Mouse (Mus musculus) frontal cortex, adult (tissue): ENCODE data around the gene Zfp609.
"Not testable (repeated sequence)": the region's sequence is repeated elsewhere in the genome, so short reads cannot be mapped to it uniquely, and the experiment has no call there.

Experiments used
- ATAC-seq: cut with Nextera tagmentation; 2 replicates; pipeline ENCODE4 v1.9.2; 2017; ENCODE audit warnings: mild to moderate bottlenecking, moderate library complexity, mixed read lengths; ENCODE audit not compliant: low TSS enrichment

Gene Zfp609

DNA sequence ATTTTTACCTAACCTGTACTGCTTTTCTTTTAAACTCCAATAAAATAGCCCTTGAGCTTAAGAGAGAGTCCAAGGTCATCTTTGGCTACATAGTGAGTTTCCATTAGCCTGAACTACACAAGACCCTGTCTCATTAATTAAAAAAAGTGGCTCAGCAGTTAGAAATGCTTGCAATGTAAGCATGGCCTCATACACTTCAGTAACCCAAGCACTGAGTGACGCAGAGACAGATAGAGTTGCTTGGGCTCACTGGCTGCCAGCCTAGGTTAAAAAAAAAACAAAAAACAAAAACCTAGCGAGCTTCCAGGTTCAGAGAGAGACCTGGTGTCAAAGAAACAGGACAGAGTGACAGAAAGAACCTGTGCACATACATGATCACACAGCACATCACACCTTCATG lies 14.5 kb downstream of the Zfp609 start:
- no peak for ATAC-seq

DNA sequence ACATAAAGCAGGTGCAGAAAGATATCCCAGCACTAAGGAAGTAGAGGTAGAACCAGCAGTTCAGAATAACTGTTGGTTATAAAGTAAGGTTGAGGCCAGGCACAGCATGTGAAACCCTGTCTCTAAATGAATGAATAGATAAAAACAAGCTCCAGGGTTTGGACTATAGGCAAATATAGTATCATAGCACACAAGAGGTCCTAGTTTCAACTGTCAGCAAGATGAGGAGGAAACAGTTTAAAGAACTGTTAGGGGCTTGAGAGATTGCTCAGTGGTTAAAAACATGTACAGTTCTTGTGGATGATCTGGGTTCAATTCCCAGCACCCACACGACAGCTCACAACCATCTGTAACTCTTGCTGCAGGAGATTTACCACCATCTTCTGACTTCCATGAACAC lies 15.6 kb downstream of the Zfp609 start:
- no peak for ATAC-seq

DNA sequence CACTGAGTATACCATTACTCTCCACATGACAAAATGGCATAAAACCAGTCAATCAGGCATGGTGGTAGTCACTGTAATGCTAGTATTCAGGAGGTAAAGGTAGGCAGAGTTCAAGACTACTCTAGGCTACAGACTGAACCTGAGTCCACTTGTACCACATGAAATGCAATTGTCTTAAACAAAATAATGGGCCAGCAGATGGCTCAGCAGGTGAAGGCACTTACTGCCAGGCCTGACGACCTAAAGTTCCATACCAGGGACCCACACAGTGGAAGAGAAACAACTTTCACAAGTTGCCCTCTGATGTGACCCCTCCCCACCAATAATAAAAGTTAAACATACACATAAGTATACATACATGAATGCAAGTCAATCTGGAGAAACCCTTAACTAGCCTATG lies 19.5 kb downstream of the Zfp609 start:
- no peak for ATAC-seq

DNA sequence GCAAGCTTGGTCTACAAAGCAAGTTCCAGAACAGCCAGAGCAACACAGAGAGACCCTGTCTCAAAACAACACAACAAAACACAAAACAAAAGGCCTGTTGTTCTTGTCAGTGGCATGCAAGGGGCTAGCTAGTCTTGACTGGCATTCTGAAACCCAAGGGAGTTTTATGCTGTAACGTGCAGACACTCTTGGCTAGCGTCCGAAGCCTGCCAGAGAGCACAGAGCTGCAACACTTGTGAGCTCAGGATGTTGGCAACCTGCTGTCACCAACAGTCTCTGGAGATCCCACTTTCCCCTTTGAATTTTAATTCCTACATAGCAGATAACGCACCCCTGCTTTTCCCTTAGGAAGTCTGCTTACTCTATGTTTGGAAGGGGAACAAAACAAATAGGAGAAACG lies 20.1 kb downstream of the Zfp609 start:
- ATAC-seq: no peak

DNA sequence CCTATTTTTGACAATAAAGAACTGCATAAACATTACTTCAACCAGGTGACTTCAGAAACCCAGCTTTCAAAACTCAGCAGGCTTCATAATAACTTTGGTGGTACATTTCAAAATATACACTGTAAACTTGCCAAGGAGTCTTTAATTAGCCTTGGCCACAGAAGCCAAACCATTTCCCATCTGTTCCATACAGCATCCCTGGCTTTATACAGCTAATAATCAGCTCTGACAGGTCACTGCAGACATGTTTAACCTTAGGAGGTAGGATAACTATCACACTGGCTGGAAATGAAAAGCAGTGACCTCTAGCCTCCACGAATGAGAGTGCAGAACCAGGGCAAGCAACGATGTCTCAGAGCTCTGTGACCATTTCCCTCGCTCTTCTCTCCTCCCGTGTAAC lies 27.6 kb downstream of the Zfp609 start:
- ATAC-seq: no peak

DNA sequence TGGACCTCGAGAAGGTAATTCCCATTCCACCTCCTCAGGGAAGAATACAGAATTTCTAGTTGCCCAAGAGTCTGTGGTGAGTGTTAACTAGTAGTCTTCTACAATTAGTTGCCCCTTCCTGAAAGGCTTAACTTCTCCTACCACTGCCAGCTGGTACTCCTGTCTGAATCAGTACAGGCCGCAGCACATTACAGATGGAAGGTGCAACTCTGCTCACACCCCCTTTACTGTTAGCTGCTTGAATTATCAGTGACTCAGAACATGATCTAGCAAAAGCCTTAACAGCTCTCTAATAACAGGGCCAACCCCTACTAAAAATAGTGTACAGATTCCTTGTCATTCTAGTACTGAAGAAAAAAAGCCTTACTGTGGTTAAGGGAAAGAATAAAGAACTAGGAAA lies 31.7 kb downstream of the Zfp609 start:
- ATAC-seq: no peak

DNA sequence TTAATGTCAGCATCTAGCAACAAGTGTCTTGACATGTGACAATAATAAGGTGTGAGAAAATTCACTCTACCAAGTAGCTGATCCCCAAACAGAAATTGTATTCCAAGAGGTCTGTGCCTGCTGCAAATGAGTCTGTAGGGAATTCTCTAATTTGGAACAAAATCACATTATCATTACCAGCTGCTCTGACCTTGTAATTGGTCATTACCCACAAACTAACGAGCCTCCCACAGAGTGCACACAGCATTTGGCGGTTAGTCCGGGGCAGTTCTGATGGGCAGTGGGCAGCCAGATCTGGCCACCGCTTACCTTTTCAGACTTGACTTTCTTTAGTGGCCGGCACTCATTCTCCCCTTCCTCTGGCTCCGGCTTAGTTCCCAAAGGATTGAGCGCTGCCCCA lies 33.1 kb downstream of the Zfp609 start:
- ATAC-seq: no peak

DNA sequence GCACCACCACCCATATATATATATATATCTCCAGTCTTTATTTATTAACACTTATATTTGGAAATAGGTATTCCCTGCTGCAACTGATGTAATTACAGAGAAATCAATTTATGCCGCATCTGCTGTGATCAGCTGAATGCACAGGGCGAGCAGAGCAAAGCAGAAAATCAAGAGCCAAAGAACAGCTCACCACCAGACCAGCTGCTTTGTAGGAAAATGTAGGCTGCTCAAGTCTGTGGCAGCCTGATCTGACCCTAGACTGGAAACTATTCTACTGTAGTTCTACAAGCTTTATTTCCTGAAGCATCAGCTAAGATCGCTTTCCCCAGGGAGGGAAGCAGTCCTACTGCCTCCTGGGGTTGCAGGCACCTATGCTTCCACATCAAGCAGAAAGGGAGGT lies 33.9 kb downstream of the Zfp609 start:
- peak; percentile 45; the same call in 1 of the 2 replicates for ATAC-seq

DNA sequence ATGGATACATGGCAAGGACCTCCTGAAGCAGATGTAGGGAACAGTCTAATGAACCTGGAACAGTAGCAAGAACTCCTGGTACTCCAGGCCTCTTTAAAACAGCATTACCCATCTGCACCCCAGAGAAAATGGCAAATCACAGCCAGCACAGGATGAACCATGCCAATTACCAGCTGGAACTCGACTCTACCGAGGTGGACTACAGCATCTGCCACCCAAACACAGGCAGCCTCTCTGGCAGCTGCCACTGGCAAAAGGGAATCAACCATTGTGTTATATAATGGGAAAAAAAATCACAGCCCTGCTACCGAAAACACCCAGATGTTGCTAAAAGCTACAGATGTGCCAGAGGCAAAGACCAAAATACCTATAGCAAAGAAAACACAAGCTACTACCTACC lies 34.3 kb downstream of the Zfp609 start:
- ATAC-seq: peak; percentile 64; the same call in 1 of the 2 replicates

DNA sequence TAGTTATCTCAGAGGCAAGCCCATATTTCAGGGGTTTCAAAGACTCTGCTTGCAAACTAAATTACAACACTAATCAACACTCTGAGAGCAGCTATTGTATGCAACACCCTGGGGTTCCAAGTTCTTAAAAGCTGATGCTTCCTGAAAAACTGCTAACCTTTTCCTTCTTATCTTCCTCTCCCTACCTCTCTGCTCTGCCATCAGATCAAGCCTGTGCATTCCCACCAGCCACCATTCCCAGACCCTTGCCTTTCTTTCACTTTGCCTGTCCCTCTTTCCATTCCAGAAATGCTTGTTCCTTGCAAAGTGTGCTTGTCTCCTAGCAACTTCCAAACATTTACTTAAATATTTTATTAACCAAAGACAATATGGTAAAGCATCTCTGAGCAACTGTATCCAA lies 35.5 kb downstream of the Zfp609 start:
- no peak for ATAC-seq

DNA sequence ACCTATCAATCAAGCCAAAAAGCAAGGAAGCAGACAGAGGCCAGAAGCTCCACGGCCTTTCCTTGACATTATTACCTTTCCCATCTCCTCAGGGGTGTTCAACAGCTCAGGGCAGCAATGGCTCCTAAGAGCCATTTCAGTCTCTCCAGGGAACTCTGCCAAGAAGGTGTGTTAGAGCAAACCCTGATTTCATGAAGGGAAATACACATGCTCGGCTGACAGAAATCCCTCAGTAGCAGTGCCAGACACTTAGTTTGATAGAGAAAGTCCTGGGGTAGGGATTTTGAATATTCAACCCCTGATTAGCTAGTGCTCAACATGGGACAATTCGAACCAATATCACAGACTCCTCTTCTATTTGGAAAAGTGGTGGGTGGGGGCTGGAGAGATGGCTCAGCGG lies 36.3 kb downstream of the Zfp609 start:
- ATAC-seq: no peak

DNA sequence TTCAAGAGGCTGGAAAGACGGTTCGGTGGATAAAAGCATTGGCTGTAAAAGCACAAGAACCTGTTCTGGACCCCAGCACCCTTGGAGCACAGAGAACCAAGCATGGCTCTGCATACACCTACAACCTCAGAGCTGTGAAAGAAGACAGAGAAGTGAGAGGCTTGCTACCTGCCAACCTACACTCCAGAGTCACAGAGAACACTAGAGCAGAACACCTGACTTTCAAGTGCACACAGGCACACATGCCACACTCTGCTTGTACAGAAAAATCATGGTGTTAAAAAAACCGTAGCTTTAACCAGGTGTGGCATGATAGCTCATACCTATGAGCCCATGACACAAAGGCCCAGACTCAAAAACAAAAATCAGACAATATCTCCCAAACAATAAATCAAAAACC lies 37.6 kb downstream of the Zfp609 start:
- ATAC-seq: no peak

DNA sequence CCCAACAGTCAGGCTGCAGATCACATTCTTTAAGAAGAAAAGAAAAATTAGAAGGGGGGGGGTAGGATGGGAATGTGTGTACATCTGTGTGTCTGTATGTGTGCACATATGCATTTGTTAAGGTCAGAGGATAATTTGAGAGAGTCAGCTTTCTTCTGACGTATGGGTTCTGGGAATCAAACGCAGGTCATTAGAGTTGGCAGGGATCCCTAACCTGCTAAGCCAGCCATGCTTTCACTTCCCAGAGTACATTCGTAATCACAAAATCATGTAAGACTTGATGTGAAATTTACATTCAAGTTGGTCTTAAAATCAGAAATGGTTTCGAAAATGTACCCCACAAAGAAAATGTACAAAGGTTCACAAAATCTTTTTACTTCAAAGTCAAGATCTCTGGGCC lies 38.8 kb downstream of the Zfp609 start:
- ATAC-seq: no peak

DNA sequence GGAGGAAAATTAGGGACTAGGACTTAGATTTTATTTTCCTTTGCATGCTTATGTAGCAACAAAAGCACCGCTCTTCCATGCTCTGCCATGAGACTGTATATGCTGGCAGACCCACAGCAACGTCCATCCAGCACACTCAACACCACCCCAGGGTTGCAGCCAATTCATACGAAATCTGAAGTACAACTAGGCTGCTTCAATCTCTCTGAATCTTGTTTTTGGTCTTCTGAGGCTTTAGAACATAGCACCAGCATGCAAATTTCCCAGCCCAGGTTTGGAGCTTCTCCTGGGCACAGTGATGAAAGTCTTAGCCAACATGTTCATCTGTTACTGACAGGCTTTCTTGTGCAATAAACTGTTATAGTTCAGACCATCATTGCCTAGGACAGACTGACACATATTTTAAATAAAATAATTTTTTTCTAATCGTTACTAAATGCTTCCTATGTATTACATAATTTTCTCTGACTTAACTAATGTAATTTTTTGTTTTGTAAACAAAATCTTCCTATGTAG lies 39.5 kb downstream of the Zfp609 start:
- ATAC-seq: peak; percentile 20; the same call in 1 of the 2 replicates

DNA sequence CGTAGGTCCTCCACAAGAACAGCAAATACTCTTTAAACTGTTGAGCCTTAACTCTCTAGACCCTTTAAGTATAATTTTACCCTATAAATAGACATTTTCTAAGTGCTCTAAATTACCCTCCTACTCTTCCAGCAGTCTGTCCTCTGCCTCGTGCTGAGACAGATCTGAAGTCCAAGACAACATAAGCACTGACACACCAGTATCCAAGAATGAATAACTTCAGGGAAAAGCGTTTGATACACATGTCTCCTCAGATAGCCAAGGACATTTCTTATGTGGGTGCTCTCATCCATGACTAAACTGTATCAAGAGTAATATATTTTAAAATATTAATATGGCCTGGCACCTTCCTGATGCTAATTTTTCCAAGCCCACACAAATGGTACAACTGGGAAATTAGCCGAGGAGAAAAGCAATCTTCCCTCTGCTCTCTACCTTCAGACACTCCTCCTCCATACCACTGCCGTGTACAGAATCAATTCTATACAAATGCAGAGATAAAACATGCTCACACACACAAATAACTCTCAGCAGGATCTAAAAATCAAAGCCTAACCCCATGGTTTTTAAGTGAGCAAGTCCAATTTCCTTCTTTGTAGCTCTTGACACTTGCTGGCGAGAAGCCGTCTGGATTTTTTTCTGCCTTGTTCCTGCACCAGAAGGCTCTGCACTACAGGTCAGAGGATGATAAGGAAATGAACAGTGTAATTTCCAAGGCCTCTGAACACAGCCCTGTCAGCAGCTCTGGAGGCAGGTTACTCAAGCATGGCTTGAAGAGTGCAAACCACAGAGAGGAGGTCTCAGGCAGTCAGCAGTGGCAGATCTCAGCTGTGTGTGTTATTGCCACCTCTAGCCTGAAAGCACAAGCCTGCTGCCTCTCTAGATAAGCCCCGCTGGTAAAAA lies 40.2 kb downstream of the Zfp609 start:
- ATAC-seq: peak; percentile 38; the same call in 1 of the 2 replicates

DNA sequence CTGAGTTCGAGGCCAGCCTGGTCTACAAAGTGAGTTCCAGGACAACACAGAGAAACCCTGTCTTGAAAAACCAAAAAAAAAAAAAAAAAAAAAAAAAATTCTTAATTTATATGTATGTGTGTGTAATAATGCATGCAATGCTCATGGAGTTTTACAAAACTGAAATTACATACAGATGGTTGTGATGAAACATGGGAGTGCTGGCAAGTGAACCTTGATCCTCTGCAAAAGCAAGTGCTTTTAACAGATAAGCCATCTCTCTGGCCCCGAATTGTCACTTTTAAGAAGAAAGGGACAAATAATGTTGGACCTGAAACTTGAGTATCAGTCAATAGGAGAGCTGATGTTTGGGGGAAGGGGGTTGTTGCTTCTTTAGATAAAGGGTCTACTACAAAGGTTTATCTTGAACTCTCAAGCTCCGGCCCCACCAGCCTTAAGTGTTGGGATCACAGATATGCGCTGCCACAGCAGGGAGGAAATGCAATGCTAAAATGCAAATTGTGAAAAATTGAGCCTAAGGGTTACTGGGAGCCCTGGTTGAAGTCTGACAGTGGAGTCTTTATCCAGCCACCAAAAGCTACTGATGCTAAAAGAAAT lies 41.5 kb downstream of the Zfp609 start:
- no peak for ATAC-seq

DNA sequence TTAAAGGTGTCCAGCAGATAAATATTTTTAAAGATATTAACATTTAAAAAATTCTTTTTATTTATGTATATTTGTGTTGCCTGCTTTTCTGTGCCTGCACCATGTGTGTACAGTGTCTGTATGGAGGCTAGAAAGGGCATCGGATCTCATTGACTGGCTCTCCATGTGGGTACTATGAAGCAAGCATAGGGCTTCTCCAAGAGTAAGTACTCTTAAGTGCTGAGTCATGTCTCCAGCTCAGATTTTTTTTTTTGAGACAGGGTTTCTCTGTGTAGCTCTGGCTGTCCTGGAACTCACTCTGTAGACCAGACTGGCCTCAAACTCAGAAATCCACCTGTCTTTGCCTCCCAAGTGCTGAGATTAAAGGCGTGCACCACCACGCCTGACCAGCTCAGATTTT lies 47.7 kb downstream of the Zfp609 start:
- not testable (repeated sequence) for ATAC-seq

DNA sequence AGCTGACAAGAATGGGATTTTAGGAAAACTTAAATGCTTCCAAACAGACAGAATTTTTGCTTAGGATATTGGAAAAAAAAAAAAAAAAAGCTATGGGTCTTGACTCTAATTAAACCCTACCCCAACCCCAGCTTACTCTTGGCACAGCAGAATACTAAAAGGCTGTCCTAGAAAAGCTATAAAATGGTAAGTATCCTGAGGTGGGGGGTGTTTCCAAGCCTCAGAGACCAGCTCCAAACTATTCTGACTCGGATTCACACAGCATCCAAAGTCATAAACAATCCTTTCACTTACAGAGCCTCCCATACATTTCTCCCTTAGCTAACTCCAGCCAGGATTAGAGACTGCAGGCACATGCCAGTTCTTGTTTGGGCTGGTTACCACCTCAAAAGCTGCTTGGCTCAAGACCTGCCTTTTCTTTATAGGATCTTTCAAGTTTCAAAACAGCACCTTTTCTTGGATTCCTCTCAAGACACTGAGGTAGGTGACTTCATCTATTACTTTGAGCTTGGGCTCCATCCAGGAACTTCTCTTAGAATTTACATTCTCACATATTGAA lies 50.4 kb downstream of the Zfp609 start:
- no peak for ATAC-seq

DNA sequence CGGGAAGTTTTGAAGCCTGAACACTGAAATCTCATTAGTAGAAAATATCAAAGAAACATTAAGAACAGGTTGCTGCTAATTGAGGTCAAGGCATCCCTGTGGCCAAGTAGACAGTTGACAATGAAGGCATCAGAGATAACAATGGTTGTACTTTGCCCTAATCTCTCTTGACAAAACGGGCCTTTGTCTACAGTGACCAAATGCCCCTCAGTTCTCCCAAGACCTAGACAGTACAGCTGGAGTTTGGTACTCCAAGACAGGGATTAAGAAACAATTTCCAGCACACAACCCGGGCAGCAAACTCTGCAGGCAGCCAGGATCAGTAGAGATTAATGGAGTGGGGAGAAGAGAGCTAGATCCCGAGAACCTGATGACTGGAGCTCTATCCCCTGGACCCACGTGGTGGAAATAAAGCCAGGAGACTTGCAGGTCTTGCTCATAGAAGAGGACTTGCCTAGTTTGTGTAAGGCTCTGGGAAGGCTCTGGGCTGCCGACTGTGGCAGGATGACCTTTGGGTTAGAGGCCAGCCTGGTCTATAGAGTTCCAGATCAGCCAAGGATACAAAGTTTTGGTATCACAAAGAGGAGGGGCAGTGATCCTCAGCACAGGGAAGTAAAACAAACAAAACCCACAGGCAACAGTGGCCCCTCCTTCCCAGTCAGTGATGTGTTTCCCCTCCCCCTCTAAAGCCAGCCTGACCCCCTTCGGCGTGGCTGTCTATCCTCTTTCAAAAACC lies 51.1 kb downstream of the Zfp609 start:
- ATAC-seq: no peak

DNA sequence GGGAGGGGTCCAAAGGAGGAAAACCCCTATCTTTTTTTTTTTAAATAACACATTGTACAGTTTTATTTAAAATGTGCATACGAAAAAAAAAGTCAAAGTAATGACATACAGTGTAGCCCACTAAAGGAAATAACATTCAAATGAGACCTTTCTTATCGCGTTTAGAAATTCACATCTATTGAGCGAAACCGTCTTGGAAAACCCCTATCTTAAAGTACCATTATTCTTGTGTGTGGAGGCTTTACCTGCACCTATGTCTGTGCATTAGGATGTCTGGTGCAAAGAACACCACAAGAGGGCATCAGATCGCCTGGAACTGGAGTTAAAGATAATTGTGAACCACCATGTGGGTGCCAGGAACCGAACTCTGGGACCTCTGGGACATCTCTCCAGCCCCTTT lies 53.6 kb downstream of the Zfp609 start:
- ATAC-seq: no peak

DNA sequence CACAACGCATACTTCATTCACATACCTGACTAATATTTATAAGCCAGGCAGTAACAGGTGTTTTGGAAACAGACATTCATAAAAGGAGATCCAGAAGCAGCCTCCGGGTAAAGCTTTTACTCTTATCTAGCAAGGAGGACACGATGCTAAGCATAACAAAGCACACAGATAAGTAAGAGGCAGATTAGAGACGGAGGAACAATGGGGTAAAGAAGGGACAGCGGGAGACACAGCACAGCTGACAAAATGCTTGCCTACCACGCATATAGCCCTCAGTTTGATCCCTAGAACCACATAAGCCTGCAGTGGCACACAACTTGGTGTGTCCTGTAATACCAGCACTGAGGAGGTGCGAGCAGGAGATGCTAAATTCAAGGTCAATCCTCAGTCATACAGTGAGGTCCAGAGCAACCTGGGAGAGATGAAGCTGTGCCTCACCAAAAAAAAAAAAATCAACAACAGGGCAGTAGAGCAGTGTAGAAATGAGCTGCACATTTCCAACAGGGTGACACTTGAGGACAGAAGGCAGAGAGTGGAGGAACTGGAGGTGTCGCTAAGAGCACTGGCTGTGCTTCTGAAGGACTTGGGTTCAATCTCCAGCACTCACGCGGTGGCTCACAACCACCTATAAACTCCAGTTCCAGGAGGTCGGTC lies 56.2 kb downstream of the Zfp609 start:
- no peak for ATAC-seq

DNA sequence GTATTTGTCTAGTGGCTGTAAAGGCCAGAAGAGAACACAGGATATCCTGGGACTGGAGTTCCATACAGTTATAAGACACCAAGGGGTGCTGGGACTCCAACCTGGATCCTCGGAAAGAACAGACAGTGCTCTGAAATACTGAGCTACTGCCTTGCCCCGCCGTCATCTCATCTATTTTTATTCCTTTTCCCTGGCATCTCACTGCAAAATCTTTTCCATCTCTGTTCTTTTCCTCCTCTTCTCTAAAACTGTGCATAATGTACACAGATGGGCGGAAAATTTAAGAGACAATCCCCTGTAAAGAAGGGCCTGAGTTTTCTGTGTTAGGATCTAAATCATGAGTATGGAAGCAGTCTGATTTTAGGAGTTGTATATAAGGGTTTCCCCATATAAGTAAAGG lies 64.6 kb downstream of the Zfp609 start:
- peak; percentile 78 for ATAC-seq
